Mouse (Mus musculus) lung, postnatal 0 days (tissue): ENCODE measurements around the gene Jade1.

Source experiments
- CTCF ChIP-seq: IDR thresholded peaks from 2 replicates; pipeline ENCODE4 v1.5.1; 2016; ENCODE audit warnings: antibody characterized with exemption, mild to moderate bottlenecking
- EP300 ChIP-seq: IDR thresholded peaks from 2 replicates; pipeline ENCODE4 v1.6.1; 2016; ENCODE audit warnings: antibody characterized with exemption, mild to moderate bottlenecking, control low read depth

DNA sequence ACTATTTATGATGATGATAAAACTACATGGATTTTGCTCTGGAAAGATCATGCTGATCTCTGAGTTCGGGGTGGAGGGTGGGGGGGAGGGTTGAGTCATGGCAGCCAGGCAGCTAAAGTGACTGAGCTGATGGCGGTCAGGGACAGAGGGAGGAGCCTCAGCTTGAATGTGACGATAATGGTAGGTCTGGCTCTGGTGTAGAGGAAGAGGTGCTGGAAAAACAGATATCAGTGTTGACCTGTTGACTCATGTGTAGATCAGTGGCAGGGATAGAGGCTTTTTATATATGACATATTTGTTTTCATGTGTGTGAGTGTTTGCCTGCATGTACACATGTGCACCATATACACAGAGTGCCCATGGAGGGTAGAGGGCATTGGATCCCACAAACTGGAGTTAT is 3.9 kb upstream of the Jade1 start:
- TF ChIP-seq CTCF (no peak), EP300 (no peak)
